Mouse (Mus musculus) embryonic facial prominence, embryonic 15.5 days (tissue): ENCODE results near the gene 4930404N11Rik. TPM values are rescaled to one million over a fixed set of nuclear protein-coding genes. Genes with fewer than 3 reads are reported as not detected.

Experiments used
- ATAC-seq: fragments of 200-750 bp; cut with Nextera tagmentation; 2 replicates; pipeline ENCODE4 v1.8.0; 2017; ENCODE audit warnings: low read depth, moderate TSS enrichment; ENCODE audit not compliant: insufficient number of reproducible peaks, low FRiP score, low TSS enrichment
- H3K27ac ChIP-seq: fragments of 300-500 bp; sonication (generic); replicated peaks from 2 replicates; pipeline ENCODE4 v1.5.1; 2015; ENCODE audit warnings: mild to moderate bottlenecking, inconsistent platforms
- H3K27me3 ChIP-seq: fragments of 300-500 bp; sonication (generic); 2 replicates; pipeline ENCODE4 v1.6.1; 2015; ENCODE audit warnings: inconsistent platforms
- H3K36me3 ChIP-seq: fragments of 300-500 bp; sonication (generic); 2 replicates; pipeline ENCODE4 v1.6.1; 2015; ENCODE audit warnings: mild to moderate bottlenecking, inconsistent platforms
- H3K4me1 ChIP-seq: fragments of 300-500 bp; sonication (generic); 2 replicates; pipeline ENCODE4 v1.6.1; 2015; ENCODE audit warnings: inconsistent platforms
- H3K4me2 ChIP-seq: fragments of 300-500 bp; sonication (generic); replicated peaks from 2 replicates; pipeline ENCODE4 v1.6.1; 2015; ENCODE audit warnings: mild to moderate bottlenecking, inconsistent platforms
- H3K4me3 ChIP-seq: fragments of 300-500 bp; sonication (generic); replicated peaks from 2 replicates; pipeline ENCODE4 v1.5.1; 2015; ENCODE audit warnings: mild to moderate bottlenecking, inconsistent platforms
- H3K9ac ChIP-seq: fragments of 300-500 bp; sonication (generic); 2 replicates; pipeline ENCODE4 v1.6.1; 2015; ENCODE audit warnings: inconsistent platforms
- H3K9me3 ChIP-seq: fragments of 300-500 bp; sonication (generic); replicated peaks from 2 replicates; pipeline ENCODE4 v1.6.1; 2016; ENCODE audit warnings: inconsistent platforms
- WGBS: fragments of 180-500 bp; shearing (Covaris S2); methylation state at CpG from one replicate; pipeline ENCODE4 v1.1.7; 2015; 5-methylcytosine and 5-hydroxymethylcytosine counted together
- polyA plus RNA-seq: library from polyadenylated mRNA; unstranded; fragments of >200 nt; fragmentation: Nextera tagmentation; extraction: Ambion mirVana; gene quantifications from 2 replicates; pipeline ENCODE4 v1.2.1, GENCODE M21; 2015

4930404N11Rik gene
- polyA plus RNA-seq, 1 experiment from 2014 or later, result 0.73 TPM

DNA sequence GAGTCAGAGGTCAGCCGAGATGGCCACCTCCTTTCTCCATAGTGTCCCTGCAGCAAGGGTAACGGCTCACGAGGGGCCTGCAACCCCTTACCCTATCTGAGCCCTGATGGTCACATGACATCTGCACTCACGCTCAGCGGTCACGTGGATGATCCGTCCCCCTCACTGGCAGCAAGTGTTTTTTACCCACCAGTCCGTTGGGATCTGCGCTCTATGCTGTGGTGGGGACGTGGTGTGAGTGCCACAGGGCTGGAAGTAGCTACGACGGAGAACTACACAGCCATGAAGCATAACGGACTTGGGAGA, 42.8 kb upstream of the 4930404N11Rik start:
- no peak for ATAC-seq
- Histone ChIP-seq H3K4me2 (no peak overlapping the region), H3K4me1 (peaks cover 84% of the 10 kb centered on the region), H3K4me3 (no peak overlapping the region), H3K27ac (peak overlapping the region; percentile 60; the same call in 1 of the 2 replicates), H3K9ac (no peak overlapping the region), H3K36me3 (peaks cover 64% of the 10 kb centered on the region), H3K9me3 (no peaks in the 10 kb centered on the region), H3K27me3 (no peaks in the 10 kb centered on the region)
- 54% methylated on average over 13 of the region's 13 CpGs for WGBS

DNA sequence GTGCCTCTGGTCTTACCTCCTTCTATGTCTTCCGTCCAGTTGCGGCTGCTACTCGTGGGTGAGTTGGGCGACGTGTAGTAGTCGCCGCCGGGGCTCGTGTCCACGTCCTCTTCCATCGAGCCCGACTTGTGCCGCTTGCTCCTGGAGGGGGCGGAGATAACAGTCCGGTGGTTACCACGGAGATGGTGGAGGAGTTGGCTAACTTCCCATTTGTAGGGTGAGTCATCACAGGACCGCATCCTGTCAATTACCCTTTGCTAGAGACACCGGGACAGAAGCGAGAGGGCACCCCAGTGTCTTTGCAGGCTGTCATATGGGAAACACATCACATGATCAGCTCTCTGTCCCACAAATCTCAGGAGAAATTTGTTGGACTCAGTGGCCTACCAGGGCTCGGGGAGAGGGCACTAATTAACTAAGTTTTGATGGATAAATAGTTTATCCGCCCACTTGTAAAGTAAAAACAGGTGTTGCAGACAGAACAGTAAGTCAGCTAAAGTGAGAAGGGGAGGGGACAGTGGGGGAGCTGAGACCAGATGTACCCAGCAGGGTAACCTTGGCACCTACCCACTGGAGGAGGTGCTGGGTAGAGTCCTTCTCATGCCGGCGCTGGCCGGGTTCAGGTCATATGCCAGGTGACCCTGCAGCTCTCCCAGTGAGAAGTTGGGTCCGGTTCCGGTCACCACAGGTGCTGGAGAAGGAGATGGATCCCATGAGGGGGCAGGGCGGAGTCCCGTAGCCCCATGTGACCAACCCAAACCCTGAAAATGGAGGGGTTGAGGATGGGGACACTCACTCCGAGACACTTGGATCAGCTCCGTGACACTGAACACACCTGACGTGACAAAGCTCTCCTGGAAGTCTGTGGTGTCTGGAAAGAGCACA, 42.2 kb upstream of the 4930404N11Rik start:
- peaks cover 60% of the 10 kb centered on the region for H3K36me3 ChIP-seq
- H3K27ac ChIP-seq, result peak overlapping the region; percentile 5
- H3K9ac ChIP-seq, result no peak overlapping the region
- 25% methylated on average over 31 of the region's 31 CpGs for WGBS
- H3K9me3 ChIP-seq, result no peaks in the 10 kb centered on the region
- no peak for ATAC-seq
- H3K27me3 ChIP-seq, result no peaks in the 10 kb centered on the region
- peaks cover 84% of the 10 kb centered on the region for H3K4me1 ChIP-seq
- peak overlapping the region; percentile 19 for H3K4me3 ChIP-seq
- peak overlapping the region; percentile 21 for H3K4me2 ChIP-seq

DNA sequence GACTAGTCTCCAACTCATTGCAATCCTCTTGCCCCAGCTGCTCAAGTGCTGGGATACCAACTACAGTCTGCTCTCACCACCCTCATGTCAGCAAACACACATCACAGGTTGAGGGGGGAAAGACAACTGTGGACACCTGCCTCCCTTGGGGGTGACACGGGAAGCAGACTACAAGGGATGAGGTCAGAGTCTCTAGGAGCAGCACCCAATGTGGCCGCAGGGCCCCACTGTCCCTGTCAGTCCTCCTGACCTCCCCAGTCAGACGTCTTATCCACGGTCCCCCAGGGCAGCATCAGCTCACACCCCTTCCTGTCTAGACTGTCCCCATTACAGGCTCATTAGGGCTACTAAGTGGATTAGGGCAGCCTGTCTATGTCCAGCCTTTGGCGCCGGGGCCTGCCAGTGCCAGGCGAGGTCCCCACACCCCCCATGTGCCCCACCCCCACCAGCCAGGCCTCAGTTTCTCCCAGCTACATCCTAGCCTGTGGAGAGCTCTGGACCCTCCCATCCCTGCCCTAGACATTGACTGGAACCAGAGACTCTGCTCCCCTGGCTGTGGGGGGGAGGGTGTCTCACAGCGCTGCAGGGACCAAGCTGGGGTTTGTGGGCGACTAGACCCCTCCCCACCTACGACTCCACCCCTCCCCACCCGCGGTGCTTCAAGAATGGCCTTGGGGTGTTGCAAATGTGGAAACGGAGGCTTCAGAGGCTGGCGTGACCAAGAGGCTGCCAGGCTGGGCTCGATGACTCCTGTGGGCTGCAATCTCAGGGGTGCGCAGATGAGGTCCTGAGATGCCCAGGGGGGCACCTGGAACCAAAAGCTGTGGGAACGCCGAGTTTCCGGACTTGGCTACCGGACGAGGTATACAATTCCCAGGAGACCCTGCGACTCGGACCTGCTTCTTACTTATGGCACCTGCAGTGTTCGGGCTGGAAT, 41.2 kb upstream of the 4930404N11Rik start:
- H3K27ac ChIP-seq, result peak overlapping the region; percentile 5; the same call in 1 of the 2 replicates
- H3K4me3 ChIP-seq, result peak overlapping the region; percentile 19
- peak overlapping the region; percentile 21 for H3K4me2 ChIP-seq
- H3K9ac ChIP-seq, result no peak overlapping the region
- H3K27me3 ChIP-seq, result no peaks in the 10 kb centered on the region
- no peaks in the 10 kb centered on the region for H3K9me3 ChIP-seq
- peaks cover 59% of the 10 kb centered on the region for H3K36me3 ChIP-seq
- ATAC-seq, result no peak
- H3K4me1 ChIP-seq, result peaks cover 84% of the 10 kb centered on the region
- 32% methylated on average over 24 of the region's 24 CpGs for WGBS

DNA sequence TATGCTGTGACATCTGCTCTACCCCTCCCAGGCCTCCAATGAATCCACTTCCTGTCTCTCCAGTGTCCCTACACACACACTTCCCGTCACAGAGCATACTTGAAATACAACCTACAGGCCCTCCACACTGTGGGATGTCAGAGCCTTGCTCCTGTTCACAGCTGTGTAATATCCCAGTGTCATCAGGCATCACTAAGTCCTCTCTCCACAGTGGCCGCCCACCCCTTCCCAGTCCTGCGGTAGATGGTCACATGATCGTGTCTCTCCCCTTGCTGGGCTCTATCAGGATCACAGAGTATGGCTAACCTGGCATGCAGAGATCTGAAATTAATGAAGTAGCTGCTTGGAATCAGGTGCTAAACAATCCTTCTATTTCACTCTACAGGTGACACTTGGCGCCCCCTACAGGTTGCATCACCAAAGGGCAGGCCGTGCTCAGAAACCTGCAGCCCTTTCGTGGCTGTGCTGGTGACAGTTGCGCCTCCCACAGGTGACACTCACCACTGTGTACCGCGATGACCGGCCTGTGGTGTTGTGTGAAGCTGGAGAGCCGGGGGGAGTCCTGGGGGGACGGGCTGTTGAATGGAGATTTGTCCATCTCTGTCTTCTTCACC, 40.1 kb upstream of the 4930404N11Rik start:
- Histone ChIP-seq H3K27me3 (no peaks in the 10 kb centered on the region), H3K4me2 (no peak overlapping the region), H3K36me3 (peaks cover 58% of the 10 kb centered on the region), H3K27ac (no peak overlapping the region; the same call in 1 of the 2 replicates), H3K9ac (no peak overlapping the region), H3K9me3 (no peaks in the 10 kb centered on the region), H3K4me1 (peaks cover 84% of the 10 kb centered on the region), H3K4me3 (no peak overlapping the region)
- ATAC-seq, result no peak
- 49% methylated on average over 13 of the region's 13 CpGs for WGBS

DNA sequence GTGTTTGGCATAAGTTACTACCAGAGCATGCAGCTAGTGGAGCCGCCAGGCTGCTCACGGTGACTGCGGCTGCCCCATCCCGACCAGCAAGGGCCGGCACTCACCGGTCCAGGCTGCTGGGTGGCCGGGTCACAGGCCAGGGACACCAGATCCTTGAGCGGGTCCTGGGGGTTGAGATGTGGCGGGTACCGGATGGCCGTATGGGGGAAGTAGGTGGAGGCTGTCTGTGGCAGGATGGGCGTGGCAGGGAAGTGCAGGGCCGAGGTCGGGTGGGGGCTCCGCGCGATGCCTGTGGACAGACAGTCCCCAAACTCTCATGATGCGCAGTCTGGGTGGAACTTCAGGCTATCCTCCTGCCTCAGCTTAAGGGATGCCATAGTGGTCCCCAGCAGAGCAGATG, 39.1 kb upstream of the 4930404N11Rik start:
- Histone ChIP-seq H3K4me1 (peaks cover 78% of the 10 kb centered on the region), H3K27ac (no peak overlapping the region), H3K4me2 (no peak overlapping the region), H3K4me3 (no peak overlapping the region), H3K36me3 (peaks cover 65% of the 10 kb centered on the region), H3K9ac (no peak overlapping the region), H3K27me3 (no peaks in the 10 kb centered on the region), H3K9me3 (no peaks in the 10 kb centered on the region)
- WGBS, result 72% methylated on average over 18 of the region's 18 CpGs
- ATAC-seq, result no peak

DNA sequence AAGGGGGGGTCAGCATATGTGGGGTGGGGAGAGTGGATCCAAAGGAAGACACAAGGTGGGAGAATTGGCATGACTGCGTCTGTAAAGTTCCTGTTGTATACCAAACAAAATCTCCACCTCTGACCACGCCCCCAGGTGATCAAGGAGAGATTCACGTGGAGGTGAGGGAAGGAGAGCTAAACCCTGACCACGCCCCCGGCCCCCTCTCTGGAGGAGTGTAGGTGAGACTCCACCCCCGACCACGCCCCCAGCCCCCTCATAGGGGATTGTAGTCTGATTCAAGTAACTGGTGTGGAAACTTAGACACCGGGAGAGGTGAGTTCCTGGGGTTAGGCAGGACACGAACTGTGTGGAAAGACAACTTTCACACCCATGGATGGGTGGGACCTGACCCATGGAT, 38.5 kb upstream of the 4930404N11Rik start:
- Histone ChIP-seq H3K27ac (peak overlapping the region; percentile 90; the same call in 1 of the 2 replicates), H3K9me3 (no peaks in the 10 kb centered on the region), H3K4me3 (no peak overlapping the region), H3K4me2 (no peak overlapping the region), H3K36me3 (peaks cover 71% of the 10 kb centered on the region), H3K4me1 (peaks cover 72% of the 10 kb centered on the region), H3K9ac (no peak overlapping the region), H3K27me3 (no peaks in the 10 kb centered on the region)
- no peak for ATAC-seq
- WGBS, result 21% methylated on average over 9 of the region's 9 CpGs

DNA sequence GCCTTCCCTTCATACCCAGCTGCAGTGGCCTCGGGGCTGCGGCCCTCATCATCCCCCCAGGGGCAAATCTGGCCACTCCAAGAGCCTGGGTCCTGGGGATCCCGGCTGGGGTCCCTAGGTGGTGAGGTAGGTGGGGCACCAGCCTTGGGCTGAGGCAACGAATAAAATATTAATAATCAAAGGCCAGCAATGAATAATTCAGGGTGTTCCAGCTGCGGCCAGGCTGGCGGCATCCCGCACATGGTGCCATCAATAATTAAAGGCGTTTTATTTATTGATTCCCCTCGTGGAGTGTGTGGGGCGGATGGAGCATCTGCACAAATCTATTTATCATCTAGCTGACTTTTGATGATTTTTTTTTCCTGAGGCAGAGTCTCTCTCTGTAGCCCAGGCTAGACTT, 37.9 kb upstream of the 4930404N11Rik start:
- Histone ChIP-seq H3K27ac (peak overlapping the region; percentile 90), H3K4me2 (no peak overlapping the region), H3K4me1 (peaks cover 66% of the 10 kb centered on the region), H3K36me3 (peaks cover 70% of the 10 kb centered on the region), H3K9me3 (no peaks in the 10 kb centered on the region), H3K4me3 (no peak overlapping the region), H3K27me3 (no peaks in the 10 kb centered on the region), H3K9ac (no peak overlapping the region)
- ATAC-seq, result no peak
- 62% methylated on average over 10 of the region's 10 CpGs for WGBS

DNA sequence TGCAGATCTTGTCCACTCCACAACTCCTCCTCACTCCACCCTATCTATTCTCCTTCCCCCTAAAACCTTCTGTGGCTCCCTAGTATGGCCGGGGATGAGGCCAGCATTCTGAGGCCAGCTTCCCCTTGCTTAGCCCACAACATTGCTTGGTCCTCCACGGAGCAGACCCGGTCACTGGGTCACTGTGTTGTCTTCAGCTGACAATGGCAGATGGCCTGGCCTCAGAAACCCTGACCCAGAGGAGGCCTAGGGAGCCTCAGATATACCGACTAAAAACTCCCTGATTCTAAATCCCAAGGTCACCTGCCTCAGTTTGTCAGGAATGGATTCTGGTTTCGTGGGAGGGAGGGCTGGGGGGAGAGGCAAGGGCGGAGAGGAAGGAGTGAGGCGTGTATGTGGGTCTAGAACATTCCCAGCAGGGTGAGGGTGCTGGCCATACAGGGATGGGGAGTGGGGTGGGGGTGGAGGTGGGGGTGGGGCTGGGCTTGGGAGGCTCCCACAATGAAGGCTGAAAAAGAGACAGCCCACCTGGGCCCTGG, 36.7 kb upstream of the 4930404N11Rik start:
- 21% methylated on average over 7 of the region's 7 CpGs for WGBS
- peak overlapping the region; percentile 90 for H3K27ac ChIP-seq
- ATAC-seq, result no peak; the same call in 1 of the 2 replicates
- no peaks in the 10 kb centered on the region for H3K9me3 ChIP-seq
- peaks cover 60% of the 10 kb centered on the region for H3K4me1 ChIP-seq
- no peaks in the 10 kb centered on the region for H3K27me3 ChIP-seq
- H3K9ac ChIP-seq, result no peak overlapping the region
- H3K36me3 ChIP-seq, result peaks cover 72% of the 10 kb centered on the region
- H3K4me3 ChIP-seq, result no peak overlapping the region; the same call in 1 of the 2 replicates
- peak overlapping the region; percentile 31; the same call in 1 of the 2 replicates for H3K4me2 ChIP-seq

DNA sequence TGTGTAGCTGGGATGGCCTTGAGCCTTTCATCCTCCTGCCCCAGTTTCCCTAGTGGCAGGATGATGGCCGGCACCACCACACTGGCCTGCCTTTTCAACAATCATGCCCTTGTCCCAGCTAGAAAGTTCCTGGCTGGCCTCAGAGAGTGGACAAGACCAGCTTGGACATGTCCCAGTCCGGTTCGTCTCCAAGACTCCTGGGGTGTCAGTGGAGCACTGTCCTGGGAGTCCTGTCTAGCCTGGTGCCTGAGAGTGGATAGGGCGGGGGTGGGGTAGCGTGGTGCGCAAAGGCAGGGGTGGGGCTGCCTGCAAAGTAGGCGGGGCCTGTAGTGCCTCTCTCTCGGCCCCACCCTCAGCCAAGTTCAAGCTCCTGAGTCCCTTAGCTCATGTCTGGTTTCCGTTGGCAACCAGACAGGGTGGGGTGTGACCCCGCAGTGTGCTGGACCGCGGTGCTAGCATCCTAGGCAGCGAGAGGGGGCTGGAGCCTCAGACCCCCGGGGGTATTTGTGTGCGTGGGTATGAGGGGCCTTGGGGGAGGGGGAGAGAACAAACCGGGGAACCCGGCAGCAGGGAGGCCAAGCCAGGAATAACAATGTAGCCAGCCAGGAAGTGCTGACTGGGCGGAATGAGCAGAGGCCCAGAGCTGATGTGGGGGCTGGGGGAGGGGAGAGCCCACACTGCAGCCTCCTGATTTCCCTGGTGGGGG, 36.1 kb upstream of the 4930404N11Rik start:
- H3K9ac ChIP-seq, result no peak overlapping the region; the same call in 1 of the 2 replicates
- H3K9me3 ChIP-seq, result no peaks in the 10 kb centered on the region
- peaks cover 69% of the 10 kb centered on the region for H3K36me3 ChIP-seq
- no peak overlapping the region; the same call in 1 of the 2 replicates for H3K4me3 ChIP-seq
- 9% methylated on average over 18 of the region's 18 CpGs for WGBS
- peak; percentile 87 for ATAC-seq
- peak overlapping the region; percentile 31; the same call in 1 of the 2 replicates for H3K4me2 ChIP-seq
- peaks cover 56% of the 10 kb centered on the region for H3K4me1 ChIP-seq
- no peaks in the 10 kb centered on the region for H3K27me3 ChIP-seq
- peak overlapping the region; percentile 90 for H3K27ac ChIP-seq

DNA sequence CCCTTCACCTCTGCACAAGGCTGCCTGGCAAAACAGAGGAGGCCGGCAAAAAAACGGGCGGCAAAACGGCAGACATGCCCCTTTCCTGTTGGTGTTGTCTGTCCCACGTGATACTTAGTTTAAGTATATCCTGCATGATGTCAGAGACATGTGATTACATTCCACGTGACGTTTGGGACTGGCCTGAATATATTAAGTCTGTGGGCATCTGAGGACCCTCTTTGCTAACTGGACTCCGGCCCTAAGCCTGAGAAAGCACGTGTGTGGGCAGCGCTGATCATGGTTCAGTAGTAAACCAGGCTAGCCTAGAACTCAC, 35.5 kb upstream of the 4930404N11Rik start:
- Histone ChIP-seq H3K27ac (peak overlapping the region; percentile 90), H3K9me3 (no peaks in the 10 kb centered on the region), H3K4me3 (no peak overlapping the region), H3K36me3 (peaks cover 68% of the 10 kb centered on the region), H3K27me3 (no peaks in the 10 kb centered on the region), H3K4me1 (peaks cover 57% of the 10 kb centered on the region), H3K4me2 (no peak overlapping the region), H3K9ac (no peak overlapping the region; the same call in 1 of the 2 replicates)
- WGBS, result 38% methylated on average over 10 of the region's 10 CpGs
- no peak for ATAC-seq
